ENCODE assay signal across 8 mouse cellular contexts in the genomic region with DNA sequence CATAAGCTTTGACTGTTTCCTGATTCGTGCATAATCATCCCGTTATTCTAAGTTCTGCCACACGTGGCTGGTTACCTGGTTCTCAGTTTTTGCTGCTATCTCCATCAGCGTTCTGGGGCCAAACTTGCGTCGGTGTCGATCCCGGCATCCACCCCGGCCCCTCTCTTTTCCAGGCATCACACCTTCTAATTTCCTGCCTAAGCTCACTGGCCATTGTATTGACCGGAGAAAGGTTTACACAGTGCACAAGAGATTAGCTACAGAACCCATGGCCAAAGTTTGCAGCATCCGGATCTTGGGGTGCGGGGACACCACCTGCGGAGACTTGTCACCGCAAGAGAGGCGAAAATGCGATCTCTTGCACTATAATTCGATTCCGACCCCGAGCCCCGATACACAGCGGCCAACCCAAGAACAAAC. TPM values are rescaled to one million over a fixed set of nuclear protein-coding genes. Genes with fewer than 3 reads are reported as not detected.
DNase-seq lines count a peak whose midpoint lies in the region; ATAC-seq and TF ChIP-seq lines count a peak whose summit lies in the region.

No protein-coding gene starts in this region.

- peak overlapping the region; percentile 94 for H3K4me3 ChIP-seq in lung, embryonic 14.5 days (ENCODE audit: low read depth, low read length)
- H3K4me3 ChIP-seq in embryonic facial prominence, embryonic 12.5 days, result peak overlapping the region; percentile 98
- peak overlapping the region; percentile 99 for H3K4me3 ChIP-seq in myocyte

- H3K27ac ChIP-seq in lung, embryonic 14.5 days (ENCODE audit: low read depth), result peak overlapping the region; percentile 72
- peak overlapping the region; percentile 69 for H3K27ac ChIP-seq in embryonic facial prominence, embryonic 12.5 days

- no peaks in the 10 kb centered on the region for H3K9me3 ChIP-seq in lung, embryonic 14.5 days (ENCODE audit: low read depth, low read length)
- H3K9me3 ChIP-seq in embryonic facial prominence, embryonic 12.5 days, result no peaks in the 10 kb centered on the region

- peaks cover 51% of the 10 kb centered on the region for H3K79me2 ChIP-seq in myocyte (ENCODE audit: control insufficient read depth, insufficient read depth)

- H3K27me3 ChIP-seq in lung, embryonic 14.5 days (ENCODE audit: insufficient read depth, low read length), result no peaks in the 10 kb centered on the region
- H3K27me3 ChIP-seq in embryonic facial prominence, embryonic 12.5 days, result no peaks in the 10 kb centered on the region
- H3K27me3 ChIP-seq in myocyte (ENCODE audit: control insufficient read depth, insufficient read depth, insufficient read length), result no peaks in the 10 kb centered on the region

- peak overlapping the region; percentile 98 for H3K4me2 ChIP-seq in lung, embryonic 14.5 days
- H3K4me2 ChIP-seq in embryonic facial prominence, embryonic 12.5 days (replicated peaks), result peak overlapping the region; percentile 98
- H3K4me2 ChIP-seq in myocyte (ENCODE audit: low read depth), result peak overlapping the region; percentile 79

- H3K4me1 ChIP-seq in lung, embryonic 14.5 days (ENCODE audit: insufficient read depth), result 0 out of 2 replicates have a peak, but pooled peaks cover 5% of the 10 kb centered on the region
- peaks cover 33% of the 10 kb centered on the region for H3K4me1 ChIP-seq in embryonic facial prominence, embryonic 12.5 days

- no peak for TF ChIP-seq POLR2A in myocyte (IDR thresholded peaks at IDR 0.05; ENCODE audit: insufficient read length, low read depth)

- ATAC-seq in lung, embryonic 14.5 days (ENCODE audit: insufficient read depth), result peak; percentile 23; the same call in 1 of the 2 replicates
- no peak for ATAC-seq in embryonic facial prominence, embryonic 12.5 days (ENCODE audit: insufficient number of reproducible peaks, insufficient read depth, low FRiP score, low TSS enrichment)
- ATAC-seq in inflammation-experienced regulatory T-cells, adult 6 months, result peak; percentile 11

- peak overlapping the region; percentile 25 for H3ac ChIP-seq in myocyte (ENCODE audit: control insufficient read depth, insufficient read length)

- under 1% methylated on average over 21 of the region's 21 CpGs for WGBS in lung, embryonic 14.5 days
- WGBS in embryonic facial prominence, embryonic 12.5 days, result under 1% methylated on average over 21 of the region's 21 CpGs

- peak overlapping the region; percentile 87 for H3K9ac ChIP-seq in lung, embryonic 14.5 days
- H3K9ac ChIP-seq in embryonic facial prominence, embryonic 12.5 days, result peak overlapping the region; percentile 89

- DNase-seq in lung, embryonic 14.5 days, result no peak
- DNase-seq in lung, postnatal 10 days, result no peak
- no peak for DNase-seq in right cerebral cortex, postnatal 10 days (ENCODE audit: low spot score in 2 of 2)
- no peak for DNase-seq in kidney, postnatal 36 days
- no peak for DNase-seq in cerebellum, adult 8-10 months

- peaks cover 16% of the 10 kb centered on the region for H3K36me3 ChIP-seq in lung, embryonic 14.5 days (ENCODE audit: insufficient read depth)
- peaks cover 9% of the 10 kb centered on the region for H3K36me3 ChIP-seq in embryonic facial prominence, embryonic 12.5 days
- H3K36me3 ChIP-seq in myocyte (ENCODE audit: control insufficient read depth, insufficient read depth), result peaks cover 8% of the 10 kb centered on the region

- TF ChIP-seq CTCF in lung, embryonic 14.5 days (IDR thresholded peaks at IDR 0.05; ENCODE audit: low read depth), result no peak

TF ChIP-seq in myocyte, 11 proteins besides CTCF, POLR2A, EP300 and RAD21:
- no peak for TF ChIP-seq TCF12 (IDR thresholded peaks at IDR 0.05; ENCODE audit: insufficient read depth, poor library complexity, severe bottlenecking)
- TF ChIP-seq SRF (IDR thresholded peaks at IDR 0.05; ENCODE audit: control insufficient read depth, insufficient read length, low read depth), result no peak
- no peak for TF ChIP-seq REST (IDR thresholded peaks at IDR 0.05; ENCODE audit: insufficient read depth, insufficient read length)
- TF ChIP-seq E2F4 (IDR thresholded peaks at IDR 0.05; ENCODE audit: insufficient read depth), result no peak
- no peak for TF ChIP-seq MYOG (IDR thresholded peaks at IDR 0.05; ENCODE audit: control insufficient read depth in 1 of 3, insufficient read depth in 1 of 3, insufficient read length in 2 of 3, low read depth in 2 of 3)
- no peak for TF ChIP-seq TCF3 (IDR thresholded peaks at IDR 0.05; ENCODE audit: insufficient read length, low read depth)
- no peak for TF ChIP-seq CEBPB (IDR thresholded peaks at IDR 0.05; ENCODE audit: insufficient read depth, poor library complexity, severe bottlenecking)
- no peak for TF ChIP-seq USF1 (IDR thresholded peaks at IDR 0.05; ENCODE audit: low read depth)

RNA-seq across cellular contexts. Expression of a gene that starts 0.3 kb away (rescaled TPM):
- polyA plus RNA-seq in lung, embryonic 14.5 days (2014; fragmentation: Nextera tagmentation; extraction: Ambion mirVana), result 17.2 and 18.2 TPM in 2 replicates
- 22.7 and 23.3 TPM in 2 replicates for polyA plus RNA-seq in embryonic facial prominence, embryonic 12.5 days (2016; fragmentation: Nextera tagmentation; extraction: Ambion mirVana)
- polyA plus RNA-seq in inflammation-experienced regulatory T-cells, adult 6 months (2017; shearing (Covaris generic)), result 10 to 100 TPM; 18.8 to 24.0 (median 20.3) TPM
- 19.3 TPM for polyA plus RNA-seq in myocyte (2012; fragmentation: generic; extraction: Trizol)

RNA-seq across cellular contexts. Expression of a gene that starts 23.1 kb away (rescaled TPM):
- polyA plus RNA-seq in lung, embryonic 14.5 days (2014; fragmentation: Nextera tagmentation; extraction: Ambion mirVana), result 18.1 and 18.5 TPM in 2 replicates
- 36.3 and 40.0 TPM in 2 replicates for polyA plus RNA-seq in embryonic facial prominence, embryonic 12.5 days (2016; fragmentation: Nextera tagmentation; extraction: Ambion mirVana)
- polyA plus RNA-seq in inflammation-experienced regulatory T-cells, adult 6 months (2017; shearing (Covaris generic)), result 1 to 10 TPM; 3.1 to 5.0 (median 4.2) TPM
- 24.4 TPM for polyA plus RNA-seq in myocyte (2012; fragmentation: generic; extraction: Trizol)

RNA-seq across cellular contexts. Expression of a gene that starts 23.1 kb away (rescaled TPM):
- polyA plus RNA-seq in lung, embryonic 14.5 days (2014; fragmentation: Nextera tagmentation; extraction: Ambion mirVana), result 0.14 and 0.22 TPM in 2 replicates
- 0.51 and 0.55 TPM in 2 replicates for polyA plus RNA-seq in embryonic facial prominence, embryonic 12.5 days (2016; fragmentation: Nextera tagmentation; extraction: Ambion mirVana)
- polyA plus RNA-seq in inflammation-experienced regulatory T-cells, adult 6 months (2017; shearing (Covaris generic)), result under 1 TPM in 2 of 3 experiments, not detected in 1; 0.14 to 0.40 TPM
- 0.64 TPM for polyA plus RNA-seq in myocyte (2012; fragmentation: generic; extraction: Trizol)

RNA-seq across cellular contexts. Expression of a gene that starts 28.9 kb away (rescaled TPM):
- 9.0 and 9.5 TPM in 2 replicates for polyA plus RNA-seq in lung, embryonic 14.5 days (2014; fragmentation: Nextera tagmentation; extraction: Ambion mirVana)
- polyA plus RNA-seq in embryonic facial prominence, embryonic 12.5 days (2016; fragmentation: Nextera tagmentation; extraction: Ambion mirVana), result 52.7 and 70.4 TPM in 2 replicates
- polyA plus RNA-seq in inflammation-experienced regulatory T-cells, adult 6 months (2017; shearing (Covaris generic)), result 1 to 10 TPM; 2.9 to 5.2 (median 4.3) TPM
- polyA plus RNA-seq in myocyte (2012; fragmentation: generic; extraction: Trizol), result 0.88 TPM

RNA-seq across cellular contexts. Expression of a gene that starts 38.9 kb away (rescaled TPM):
- polyA plus RNA-seq in lung, embryonic 14.5 days (2014; fragmentation: Nextera tagmentation; extraction: Ambion mirVana), result 273 and 293 TPM in 2 replicates
- polyA plus RNA-seq in embryonic facial prominence, embryonic 12.5 days (2016; fragmentation: Nextera tagmentation; extraction: Ambion mirVana), result 366 and 374 TPM in 2 replicates
- 10 to 100 TPM; 12.8 to 24.5 (median 15.7) TPM for polyA plus RNA-seq in inflammation-experienced regulatory T-cells, adult 6 months (2017; shearing (Covaris generic))
- 197 TPM for polyA plus RNA-seq in myocyte (2012; fragmentation: generic; extraction: Trizol)
